Mouse (Mus musculus): ENCODE measurements around the gene Stxbp3.

Gene Stxbp3

GRCm38 (mm10) chr3:108796386-108796785 lies 43.9 kb downstream of the Stxbp3 start:
- no peak for DNase-seq (ENCODE audit: low spot score in 2 of 2)

GRCm38 (mm10) chr3:108795554-108796299 lies 44.6 kb downstream of the Stxbp3 start:
- no peak for DNase-seq (ENCODE audit: low spot score in 2 of 2)

- no peak for DNase-seq (ENCODE audit: low spot score in 2 of 2)
Measured at GRCm38 (mm10) chr3:108794780-108795179, 45.5 kb downstream of the Stxbp3 start.

GRCm38 (mm10) chr3:108792420-108792819 lies 47.9 kb downstream of the Stxbp3 start:
- DNase-seq (ENCODE audit: low spot score in 2 of 2) = no peak

- no peak for DNase-seq (ENCODE audit: low spot score in 2 of 2)
Measured at GRCm38 (mm10) chr3:108791054-108791706, 49.1 kb downstream of the Stxbp3 start.

GRCm38 (mm10) chr3:108790499-108790898 lies 49.8 kb downstream of the Stxbp3 start:
- no peak for DNase-seq (ENCODE audit: low spot score in 2 of 2)

- DNase-seq (ENCODE audit: low spot score in 2 of 2) = no peak
Measured at GRCm38 (mm10) chr3:108789299-108789698, 51.0 kb downstream of the Stxbp3 start.

- no peak for DNase-seq (ENCODE audit: low spot score in 2 of 2)
Measured at GRCm38 (mm10) chr3:108788455-108788794, 51.9 kb downstream of the Stxbp3 start.

GRCm38 (mm10) chr3:108787754-108788454 lies 52.4 kb downstream of the Stxbp3 start:
- DNase-seq (ENCODE audit: low spot score in 2 of 2) = no peak

- DNase-seq (ENCODE audit: low spot score in 2 of 2) = no peak
Measured at GRCm38 (mm10) chr3:108786520-108786919, 53.8 kb downstream of the Stxbp3 start.

- no peak for DNase-seq (ENCODE audit: low spot score in 2 of 2)
Measured at GRCm38 (mm10) chr3:108782364-108782895, 57.9 kb downstream of the Stxbp3 start.

- no peak for DNase-seq (ENCODE audit: low spot score in 2 of 2)
Measured at GRCm38 (mm10) chr3:108781884-108782270, 58.4 kb downstream of the Stxbp3 start.

GRCm38 (mm10) chr3:108781238-108781883 lies 59.0 kb downstream of the Stxbp3 start:
- peak in 1 of 2 experiments; percentile 39 for DNase-seq (ENCODE audit: low spot score in 2 of 2)

GRCm38 (mm10) chr3:108778761-108779540 lies 61.4 kb downstream of the Stxbp3 start:
- DNase-seq (ENCODE audit: low spot score in 2 of 2) = no peak

GRCm38 (mm10) chr3:108772811-108773210 lies 67.5 kb downstream of the Stxbp3 start:
- DNase-seq (ENCODE audit: low spot score in 2 of 2) = no peak

- DNase-seq (ENCODE audit: low spot score in 2 of 2) = no peak
Measured at GRCm38 (mm10) chr3:108772211-108772610, 68.1 kb downstream of the Stxbp3 start.

- DNase-seq (ENCODE audit: low spot score in 2 of 2) = peak; percentile 53 to 60
Measured at GRCm38 (mm10) chr3:108770725-108771368, 69.5 kb downstream of the Stxbp3 start.

- DNase-seq (ENCODE audit: low spot score in 2 of 2) = peak in 1 of 2 experiments; percentile 53
Measured at GRCm38 (mm10) chr3:108769547-108769946, 70.8 kb downstream of the Stxbp3 start.

- DNase-seq (ENCODE audit: low spot score in 2 of 2) = peak in 1 of 2 experiments; percentile 42
Measured at GRCm38 (mm10) chr3:108767416-108767815, 72.9 kb downstream of the Stxbp3 start.

GRCm38 (mm10) chr3:108766943-108767342 lies 73.4 kb downstream of the Stxbp3 start:
- DNase-seq (ENCODE audit: low spot score in 2 of 2) = peak in 1 of 2 experiments; percentile 20

- DNase-seq (ENCODE audit: low spot score in 2 of 2) = no peak
Measured at GRCm38 (mm10) chr3:108765476-108765875, 74.8 kb downstream of the Stxbp3 start.
